Mouse (Mus musculus) cerebellum, adult 18-20 months (tissue): Measurements from ENCODE around the gene Tube1.
"Not testable (repeated sequence)": the region's sequence is repeated elsewhere in the genome, so short reads cannot be mapped to it uniquely, and the experiment has no call there.

Experiments used
- DNase-seq, 2 experiments: peaks; one replicate each; pipeline ENCODE4 v3.0.0; 2021

Tube1 gene

DNA sequence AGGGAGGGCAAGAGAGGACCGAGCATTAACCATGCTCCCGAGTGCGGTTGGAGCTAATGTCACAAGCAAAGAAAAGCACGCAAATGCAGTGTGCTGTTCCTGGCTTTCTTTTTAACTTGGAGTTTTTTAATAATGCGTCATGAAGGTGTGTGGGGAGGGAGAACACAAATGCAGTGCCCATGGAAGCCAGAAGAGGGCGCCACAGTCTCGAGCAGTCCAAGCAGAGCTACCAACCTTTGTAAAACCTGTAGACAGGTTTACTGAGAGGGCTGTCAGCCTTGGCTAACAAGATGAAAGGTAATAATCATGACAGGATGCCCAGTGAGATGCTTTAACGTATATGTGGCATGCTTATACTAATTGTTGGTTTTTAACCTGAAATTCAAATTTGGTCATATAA lies 36.4 kb downstream of the Tube1 start:
- DNase-seq = peak; percentile 81 to 84

DNA sequence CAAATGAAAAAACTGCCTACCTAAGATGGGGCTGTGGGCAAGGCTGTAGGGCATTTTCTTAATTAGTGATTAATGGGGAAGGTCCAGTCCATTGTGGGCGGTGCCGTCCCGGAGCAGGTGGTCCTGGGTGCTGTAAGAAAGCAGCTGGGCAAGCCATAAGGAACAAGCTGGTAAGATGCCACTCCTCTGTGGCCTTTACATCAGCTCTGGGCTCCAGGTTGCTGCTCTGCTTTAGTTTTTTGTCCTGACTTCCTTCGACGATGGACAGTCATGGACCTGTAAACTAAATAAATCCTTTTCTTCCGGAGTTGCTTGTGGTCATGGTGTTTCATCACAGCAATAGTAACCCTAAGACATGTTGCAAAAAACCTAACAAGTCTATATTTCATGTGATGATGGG lies 36.9 kb downstream of the Tube1 start:
- DNase-seq = peak; percentile 25 to 35

DNA sequence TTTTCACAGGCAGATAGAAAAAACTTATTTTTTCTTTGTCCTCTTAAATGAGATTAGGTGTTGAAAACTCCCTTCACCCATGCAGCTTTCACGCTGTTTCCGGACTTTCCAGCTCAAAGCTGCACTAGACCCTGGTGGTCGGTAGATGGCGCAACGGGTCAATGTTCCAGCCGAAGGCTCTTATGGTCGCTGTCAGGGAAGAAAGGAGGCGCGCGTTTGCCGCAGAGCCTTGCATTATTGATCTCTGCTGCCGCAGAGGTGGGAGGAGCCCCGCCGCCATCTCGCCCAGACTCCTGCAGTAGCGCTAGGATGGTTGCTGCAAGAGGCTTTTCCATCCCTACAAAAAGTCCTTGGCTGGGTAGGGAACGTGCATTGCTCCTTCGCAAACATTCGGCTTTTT lies 37.4 kb downstream of the Tube1 start:
- DNase-seq = peak; percentile 94 to 95

DNA sequence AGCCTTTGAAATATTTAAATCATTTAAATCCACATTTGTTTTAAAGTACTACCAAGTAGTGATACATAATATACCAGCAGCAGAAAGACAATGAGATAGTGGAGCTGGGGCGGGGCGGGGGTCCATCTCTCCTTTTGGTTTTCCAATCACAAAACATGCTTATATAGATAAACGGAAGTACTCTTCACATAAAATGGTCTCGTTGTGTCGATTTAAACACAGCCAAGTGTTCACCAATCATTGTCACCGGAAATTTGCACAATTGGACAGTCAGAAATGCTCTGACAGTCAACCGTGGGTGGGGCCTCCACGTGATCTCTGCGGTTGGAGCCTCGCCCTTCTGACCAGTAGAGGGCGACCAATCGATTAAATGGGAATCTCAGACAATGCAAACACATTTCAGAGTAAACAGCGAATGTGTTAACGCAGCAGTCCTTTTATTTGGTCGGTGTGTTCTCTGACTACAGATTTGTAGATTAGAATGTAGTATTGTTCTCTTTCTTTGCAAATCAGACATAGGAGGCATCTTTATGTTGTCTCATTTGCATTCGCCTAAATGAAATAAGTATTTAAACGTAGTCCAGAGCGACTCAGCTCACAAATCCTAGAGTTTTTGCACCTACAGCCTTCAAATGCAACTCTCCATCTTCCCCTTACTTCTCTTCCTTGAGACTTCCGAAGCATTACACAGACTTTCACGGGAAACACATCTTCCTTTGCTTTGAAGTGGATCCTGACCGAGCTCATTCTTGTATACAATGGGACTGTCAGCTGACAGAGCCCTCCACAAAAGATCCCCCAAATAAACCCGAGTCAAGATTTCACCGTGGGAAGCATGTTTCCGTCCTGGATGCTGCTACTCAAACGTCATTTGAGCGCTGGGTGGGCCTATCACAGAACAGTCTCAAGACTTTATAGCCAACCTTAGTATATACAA lies 38.1 kb downstream of the Tube1 start:
- DNase-seq = peak; percentile 92 to 94

DNA sequence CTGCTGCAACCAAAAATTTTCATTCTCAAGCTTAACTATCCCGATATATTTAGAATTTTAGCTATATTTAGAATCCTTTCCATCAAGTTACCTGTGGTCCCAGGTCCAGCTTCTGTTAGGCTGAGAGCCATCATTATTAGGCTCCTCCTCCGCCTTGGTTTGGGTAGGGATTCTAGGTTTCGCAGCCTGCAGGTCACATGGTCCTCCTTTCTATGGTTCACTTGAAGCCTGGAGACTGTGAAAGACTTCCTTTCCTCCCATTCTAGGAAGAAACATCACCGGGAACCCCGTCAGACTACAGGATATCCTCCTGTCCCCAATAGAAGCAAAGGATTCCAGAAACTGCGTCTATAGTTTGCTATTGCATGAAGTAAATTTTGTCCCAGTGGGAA lies 38.8 kb downstream of the Tube1 start:
- no peak for DNase-seq

DNA sequence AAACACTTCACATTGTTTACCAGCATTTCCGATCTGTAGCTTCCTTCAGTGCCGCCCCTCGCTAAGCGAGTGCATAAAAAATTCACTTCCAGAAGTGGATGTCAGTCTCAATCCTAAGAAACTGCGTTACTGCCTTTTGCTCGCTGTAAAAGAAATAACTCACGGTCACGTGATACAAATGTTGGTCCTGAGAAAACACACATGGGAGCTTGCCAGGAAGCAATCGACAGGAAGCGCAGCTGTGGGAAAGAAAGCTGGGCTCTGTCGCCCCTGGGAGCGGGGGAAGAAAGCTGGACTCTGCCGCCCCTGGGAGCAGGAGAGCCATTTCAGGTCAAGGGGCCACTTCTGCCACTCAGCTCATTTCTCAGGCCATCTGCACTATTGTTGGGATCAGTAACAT lies 39.3 kb downstream of the Tube1 start:
- DNase-seq = no peak

DNA sequence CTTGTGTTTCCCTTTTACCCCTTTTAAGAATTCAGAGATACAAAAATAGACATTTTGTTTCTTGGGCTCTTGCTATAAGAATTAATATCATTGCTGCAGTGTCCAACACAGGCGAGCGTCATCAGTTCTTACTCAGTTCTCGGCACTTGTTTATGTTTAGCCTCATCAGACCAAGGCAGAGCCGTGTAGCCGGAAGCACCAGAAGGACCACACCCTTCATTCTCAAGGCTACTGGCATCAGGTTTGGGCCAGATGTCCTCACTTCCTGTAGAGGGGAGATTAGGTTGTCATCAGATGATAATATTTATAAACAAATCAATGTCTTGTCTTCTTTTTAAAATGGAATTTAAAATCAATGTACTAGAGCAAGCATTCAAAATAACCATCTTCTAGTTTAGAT lies 43.2 kb downstream of the Tube1 start:
- DNase-seq = no peak

DNA sequence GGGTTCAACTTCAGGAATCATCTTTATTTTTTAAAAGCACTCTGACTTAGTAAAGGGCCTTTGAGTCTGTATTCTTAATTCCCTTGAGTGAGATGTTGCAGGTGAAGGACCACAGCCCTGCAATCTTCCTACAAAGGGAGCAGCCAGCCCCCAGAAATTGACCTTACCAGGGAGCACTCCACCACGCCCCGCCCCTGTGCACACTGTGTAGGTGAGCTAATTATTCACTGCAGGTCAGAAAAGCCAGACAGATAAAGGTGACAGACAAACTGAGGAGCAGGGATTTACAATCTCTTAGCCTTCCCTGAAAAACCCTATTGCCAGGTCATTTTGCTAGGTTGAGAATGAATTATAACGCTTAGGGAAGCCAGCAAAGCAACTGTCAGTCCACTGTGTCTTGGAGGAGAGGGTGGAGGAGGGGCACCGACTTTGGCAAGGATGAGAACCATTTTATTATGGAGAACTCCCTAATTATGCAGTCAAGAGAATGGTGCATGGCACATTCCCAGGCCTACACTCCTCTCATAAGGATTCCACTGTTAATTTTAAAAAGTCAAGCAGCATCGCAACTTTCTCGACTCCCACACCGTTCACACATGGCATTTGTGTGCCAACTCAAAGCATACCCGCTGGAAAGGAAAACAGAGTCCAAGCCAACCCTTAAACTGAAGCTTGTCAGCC lies 51.2 kb downstream of the Tube1 start:
- no peak for DNase-seq

DNA sequence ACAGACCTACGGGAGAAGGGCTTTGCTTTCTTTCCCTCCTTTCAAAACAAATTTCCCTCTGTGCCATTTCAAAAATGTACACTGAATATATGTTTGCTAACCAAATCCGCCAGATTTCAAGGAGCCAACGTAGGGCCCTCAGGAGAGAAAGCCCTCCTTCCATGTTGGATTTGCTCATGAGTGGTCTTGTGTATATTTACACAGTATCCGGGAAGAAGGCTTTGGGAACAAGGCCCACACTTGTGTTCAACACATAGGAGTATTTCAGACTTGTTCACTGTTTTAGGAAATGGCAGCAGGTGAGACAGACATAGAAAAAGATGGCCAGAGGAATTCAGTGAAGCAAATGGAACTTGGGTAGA lies 51.8 kb downstream of the Tube1 start:
- DNase-seq = no peak

DNA sequence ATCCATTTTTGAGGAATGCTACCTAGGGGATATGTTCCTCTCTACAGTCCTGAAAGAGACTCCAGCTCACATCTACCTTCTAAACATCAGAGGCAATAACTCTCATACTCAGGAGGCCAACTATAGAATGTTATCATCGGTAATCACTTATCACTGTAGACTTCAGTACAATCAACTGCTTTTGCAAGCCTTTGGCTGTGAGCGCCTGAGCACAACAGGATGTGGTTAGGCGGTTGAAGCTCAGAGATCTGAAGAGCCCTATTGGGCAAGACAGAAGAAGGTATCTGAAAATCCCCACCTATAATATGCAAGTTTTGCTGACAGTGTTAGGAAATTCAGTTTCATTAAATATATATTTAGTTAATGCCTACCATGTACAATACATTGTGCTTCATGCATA lies 58.9 kb downstream of the Tube1 start:
- DNase-seq = no peak

DNA sequence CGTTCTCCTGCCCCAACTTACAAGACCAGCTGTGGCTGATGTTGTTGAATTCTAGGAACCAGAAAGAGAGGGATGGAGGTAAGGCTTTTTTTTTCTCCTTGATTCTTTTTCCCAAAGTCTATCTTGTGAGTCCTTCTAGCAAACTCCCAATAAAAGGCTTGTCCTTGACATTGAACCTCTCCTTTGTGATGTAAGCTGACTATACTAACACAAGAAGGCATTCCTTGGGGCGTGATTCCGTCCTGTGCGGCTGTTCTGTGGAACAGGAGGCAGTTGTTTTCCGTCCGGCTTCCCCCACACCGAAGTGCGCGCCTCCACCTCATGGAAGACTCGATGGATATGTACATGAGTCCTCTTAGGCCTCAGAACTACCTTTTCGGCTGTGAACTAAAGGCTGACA lies 64.4 kb downstream of the Tube1 start:
- not testable (repeated sequence) for DNase-seq
